Mouse (Mus musculus): ENCODE measurements around the gene Keap1. TPM values are rescaled to one million over a fixed set of nuclear protein-coding genes. Genes with fewer than 3 reads are reported as not detected.

Keap1 gene
- polyA plus RNA-seq, 1 experiment = not detected

GRCm38 (mm10) chr9:21196521-21197433 lies 42.4 kb downstream of the Keap1 start:
- peak overlapping the region; percentile 44 for H3K27ac ChIP-seq (ENCODE audit: insufficient read depth, low read depth, low read length)
- WGBS = 15% methylated on average over 18 of the region's 19 CpGs
- peak overlapping the region; percentile 56 for H3K4me3 ChIP-seq (ENCODE audit: insufficient read depth, low read depth, low read length)
- TF ChIP-seq CTCF (IDR thresholded peaks at IDR 0.05; ENCODE audit: insufficient read depth, low read depth, low read length) (no peak), POLR2A (IDR thresholded peaks at IDR 0.05; ENCODE audit: insufficient read depth, low read depth, low read length) (peak; percentile 64)
- peaks cover 12% of the 10 kb centered on the region for H3K4me1 ChIP-seq (ENCODE audit: control insufficient read depth, insufficient read depth, low read length)

- WGBS = 27% methylated on average over 7 of the region's 7 CpGs
- H3K27ac ChIP-seq (ENCODE audit: insufficient read depth, low read depth, low read length) = peak overlapping the region; percentile 8
- peaks cover 12% of the 10 kb centered on the region for H3K4me1 ChIP-seq (ENCODE audit: control insufficient read depth, insufficient read depth, low read length)
- 0 out of 2 replicates have a peak overlapping the region, but pooled peaks have one; percentile 56 for H3K4me3 ChIP-seq (ENCODE audit: insufficient read depth, low read depth, low read length)
Measured at GRCm38 (mm10) chr9:21195736-21196505, 43.2 kb downstream of the Keap1 start.

- WGBS = 69% methylated on average over 4 of the region's 4 CpGs
- TF ChIP-seq POLR2A (IDR thresholded peaks at IDR 0.05; ENCODE audit: insufficient read depth, low read depth, low read length) = no peak
- TF ChIP-seq CTCF (IDR thresholded peaks at IDR 0.05; ENCODE audit: insufficient read depth, low read depth, low read length) = no peak
- Histone ChIP-seq H3K4me3 (ENCODE audit: insufficient read depth, low read depth, low read length) (no peak overlapping the region), H3K4me1 (ENCODE audit: control insufficient read depth, insufficient read depth, low read length) (peaks cover 12% of the 10 kb centered on the region), H3K27ac (ENCODE audit: insufficient read depth, low read depth, low read length) (no peak overlapping the region)
Measured at GRCm38 (mm10) chr9:21194787-21195493, 44.2 kb downstream of the Keap1 start.

- Histone ChIP-seq H3K4me3 (ENCODE audit: insufficient read depth, low read depth, low read length) (no peak overlapping the region), H3K4me1 (ENCODE audit: control insufficient read depth, insufficient read depth, low read length) (peaks cover 12% of the 10 kb centered on the region), H3K27ac (ENCODE audit: insufficient read depth, low read depth, low read length) (no peak overlapping the region)
- 87% methylated on average over 3 of the region's 3 CpGs for WGBS
- TF ChIP-seq CTCF (IDR thresholded peaks at IDR 0.05; ENCODE audit: insufficient read depth, low read depth, low read length) (no peak), POLR2A (IDR thresholded peaks at IDR 0.05; ENCODE audit: insufficient read depth, low read depth, low read length) (no peak)
Measured at GRCm38 (mm10) chr9:21193786-21194185, 45.4 kb downstream of the Keap1 start.

GRCm38 (mm10) chr9:21190670-21191069 lies 48.5 kb downstream of the Keap1 start:
- no peak overlapping the region for H3K27ac ChIP-seq (ENCODE audit: insufficient read depth, low read depth, low read length)
- 72% methylated on average over 3 of the region's 3 CpGs for WGBS

GRCm38 (mm10) chr9:21189905-21190304 lies 49.3 kb downstream of the Keap1 start:
- Histone ChIP-seq H3K4me3 (ENCODE audit: insufficient read depth, low read depth, low read length) (no peak overlapping the region), H3K4me1 (ENCODE audit: control insufficient read depth, insufficient read depth, low read length) (peaks cover 19% of the 10 kb centered on the region; the same call in 1 of the 2 replicates), H3K27ac (ENCODE audit: insufficient read depth, low read depth, low read length) (no peak overlapping the region)
- TF ChIP-seq CTCF (IDR thresholded peaks at IDR 0.05; ENCODE audit: insufficient read depth, low read depth, low read length) = no peak
- TF ChIP-seq POLR2A (IDR thresholded peaks at IDR 0.05; ENCODE audit: insufficient read depth, low read depth, low read length) = no peak
- WGBS = 41% methylated on average over 7 of the region's 7 CpGs

More at GRCm38 (mm10) chr9:21190670-21191069, 48.5 kb downstream of the Keap1 start:
- Histone ChIP-seq H3K4me1 (ENCODE audit: control insufficient read depth, insufficient read depth, low read length) (peaks cover 18% of the 10 kb centered on the region), H3K4me3 (ENCODE audit: insufficient read depth, low read depth, low read length) (no peak overlapping the region)
- no peak for TF ChIP-seq POLR2A (IDR thresholded peaks at IDR 0.05; ENCODE audit: insufficient read depth, low read depth, low read length)
- no peak for TF ChIP-seq CTCF (IDR thresholded peaks at IDR 0.05; ENCODE audit: insufficient read depth, low read depth, low read length)

- 88% methylated on average over 5 of the region's 5 CpGs for WGBS
Measured at GRCm38 (mm10) chr9:21185436-21185835, 53.7 kb downstream of the Keap1 start.

GRCm38 (mm10) chr9:21184733-21185132 lies 54.4 kb downstream of the Keap1 start:
- 42% methylated on average over 2 of the region's 2 CpGs for WGBS

More at GRCm38 (mm10) chr9:21185436-21185835, 53.7 kb downstream of the Keap1 start:
- TF ChIP-seq POLR2A (IDR thresholded peaks at IDR 0.05; ENCODE audit: insufficient read depth, low read depth, low read length) (no peak), CTCF (IDR thresholded peaks at IDR 0.05; ENCODE audit: insufficient read depth, low read depth, low read length) (no peak)
- peaks cover 44% of the 10 kb centered on the region for H3K4me1 ChIP-seq (ENCODE audit: control insufficient read depth, insufficient read depth, low read length)
- H3K27ac ChIP-seq (ENCODE audit: insufficient read depth, low read depth, low read length) = no peak overlapping the region
- H3K4me3 ChIP-seq (ENCODE audit: insufficient read depth, low read depth, low read length) = no peak overlapping the region

More at GRCm38 (mm10) chr9:21184733-21185132, 54.4 kb downstream of the Keap1 start:
- Histone ChIP-seq H3K27ac (ENCODE audit: insufficient read depth, low read depth, low read length) (no peak overlapping the region), H3K4me3 (ENCODE audit: insufficient read depth, low read depth, low read length) (no peak overlapping the region), H3K4me1 (ENCODE audit: control insufficient read depth, insufficient read depth, low read length) (peaks cover 48% of the 10 kb centered on the region)
- TF ChIP-seq CTCF (IDR thresholded peaks at IDR 0.05; ENCODE audit: insufficient read depth, low read depth, low read length) (no peak), POLR2A (IDR thresholded peaks at IDR 0.05; ENCODE audit: insufficient read depth, low read depth, low read length) (no peak)

Data from olfactory bulb, adult 2 months (tissue).